Mouse (Mus musculus): ENCODE measurements around the gene Zfp91. TPM values are rescaled to one million over a fixed set of nuclear protein-coding genes. Genes with fewer than 3 reads are reported as not detected.
"Not testable (repeated sequence)": the region's sequence is repeated elsewhere in the genome, so short reads cannot be mapped to it uniquely, and the experiment has no call there.

Gene Zfp91
- polyA plus RNA-seq, 1 experiment from 2014 or later, result 22.1 TPM

GRCm38 (mm10) chr19:12721596-12721995 lies 74.3 kb downstream of the Zfp91 start:
- H3K9me3 ChIP-seq; H3K27me3 ChIP-seq; H3K36me3 ChIP-seq (replicated peaks); H3K27ac ChIP-seq; H3K9ac ChIP-seq; ATAC-seq (ENCODE audit: low FRiP score); H3K4me2 ChIP-seq; H3K4me3 ChIP-seq (replicated peaks); H3K4me1 ChIP-seq: not testable (repeated sequence)
- 94% methylated on average over 7 of the region's 7 CpGs for WGBS

DNA sequence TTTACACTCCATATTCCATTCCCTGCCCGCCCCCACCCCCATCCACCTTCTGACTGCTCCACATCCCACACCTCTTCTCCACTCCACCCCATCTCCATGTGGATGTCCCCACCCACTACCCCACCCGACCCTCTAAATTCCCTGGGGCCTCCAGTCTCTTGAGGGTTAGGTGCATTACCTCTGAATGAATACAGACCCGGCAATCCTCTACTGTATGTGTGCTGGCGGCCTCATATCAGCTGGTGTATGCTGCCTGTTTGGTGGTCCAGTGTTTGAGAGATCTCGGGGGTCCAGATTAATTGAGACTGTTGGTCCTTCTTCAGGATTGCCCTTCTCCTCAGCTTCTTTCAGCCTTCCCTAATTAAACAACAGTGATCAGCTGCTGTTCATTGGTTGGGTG lies 75.0 kb downstream of the Zfp91 start:
- not testable (repeated sequence) for H3K4me3 ChIP-seq (replicated peaks); H3K27ac ChIP-seq; H3K9ac ChIP-seq; H3K4me1 ChIP-seq; H3K36me3 ChIP-seq (replicated peaks); H3K27me3 ChIP-seq; ATAC-seq (ENCODE audit: low FRiP score); H3K9me3 ChIP-seq; H3K4me2 ChIP-seq
- 96% methylated on average over 5 of the region's 5 CpGs for WGBS

DNA sequence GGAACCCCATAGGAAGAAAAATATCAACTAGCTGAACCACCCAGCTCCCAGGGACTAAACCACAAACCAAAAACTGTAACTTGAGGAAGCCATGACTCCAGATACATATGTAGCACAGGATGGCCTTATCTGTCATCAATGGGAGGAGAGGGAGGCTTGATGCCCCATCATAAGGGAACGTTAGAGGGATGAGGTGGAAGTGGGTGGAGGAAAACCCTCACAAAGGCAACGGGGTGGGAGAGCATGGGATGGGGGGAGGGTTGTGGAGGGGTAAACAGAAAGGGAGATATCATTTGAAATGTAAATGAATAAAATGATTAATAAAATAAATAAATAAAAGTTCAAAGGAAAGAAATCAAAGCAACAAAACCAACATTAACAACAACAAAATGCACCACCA lies 75.5 kb downstream of the Zfp91 start:
- Histone ChIP-seq H3K27ac (no peak overlapping the region), H3K9ac (no peak overlapping the region), H3K36me3 (replicated peaks) (no peaks in the 10 kb centered on the region), H3K4me2 (no peak overlapping the region), H3K27me3 (no peaks in the 10 kb centered on the region), H3K4me1 (no peaks in the 10 kb centered on the region), H3K9me3 (no peaks in the 10 kb centered on the region), H3K4me3 (replicated peaks) (no peak overlapping the region)
- WGBS, result 61% methylated on average over 2 of the region's 2 CpGs
- no peak for ATAC-seq (ENCODE audit: low FRiP score)

DNA sequence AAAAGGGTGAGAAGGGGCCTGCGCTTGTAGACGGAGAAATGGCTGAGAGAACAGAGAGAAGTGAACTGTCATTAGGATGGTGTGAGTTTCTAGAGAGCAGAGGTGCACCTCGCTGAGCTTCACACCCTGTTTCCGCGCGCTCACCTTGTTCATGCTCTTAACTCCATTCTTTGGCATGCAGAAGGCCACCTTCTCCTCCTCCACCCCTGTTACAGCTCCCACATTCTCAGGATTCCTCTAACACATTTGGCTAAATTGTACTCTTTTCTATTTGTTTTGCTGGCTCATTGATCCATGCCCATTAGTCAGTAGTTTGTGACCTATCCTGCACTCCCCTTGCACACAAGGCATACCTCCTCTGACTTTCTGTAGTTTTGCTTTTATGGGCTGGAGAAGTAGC lies 76.7 kb downstream of the Zfp91 start:
- Histone ChIP-seq H3K27me3 (no peaks in the 10 kb centered on the region), H3K4me2 (no peak overlapping the region), H3K36me3 (replicated peaks) (no peaks in the 10 kb centered on the region), H3K4me1 (no peaks in the 10 kb centered on the region), H3K4me3 (replicated peaks) (no peak overlapping the region), H3K9ac (no peak overlapping the region), H3K27ac (no peak overlapping the region), H3K9me3 (no peaks in the 10 kb centered on the region)
- no peak for ATAC-seq (ENCODE audit: low FRiP score)
- WGBS, result 79% methylated on average over 6 of the region's 6 CpGs

Other genes starting within 250 kb of the Zfp91 start
- gene Gm4952, start 196.2 kb downstream of the Zfp91 start, polyA plus RNA-seq (2016; fragmentation: Nextera tagmentation; extraction: Ambion mirVana), result not detected in 2 replicates
- gene Glyat, start 162.8 kb downstream of the Zfp91 start, polyA plus RNA-seq (2016; fragmentation: Nextera tagmentation; extraction: Ambion mirVana), result not detected in 2 replicates
- not detected in 2 replicates for gene Olfr1442, start 125.7 kb downstream of the Zfp91 start, polyA plus RNA-seq (2016; fragmentation: Nextera tagmentation; extraction: Ambion mirVana)
- not detected in 2 replicates for gene Olfr1443, start 118.0 kb downstream of the Zfp91 start, polyA plus RNA-seq (2016; fragmentation: Nextera tagmentation; extraction: Ambion mirVana)
- not detected in 2 replicates for gene Keg1, start 100.3 kb downstream of the Zfp91 start, polyA plus RNA-seq (2016; fragmentation: Nextera tagmentation; extraction: Ambion mirVana)
- gene Cntf, start 30.5 kb downstream of the Zfp91 start, polyA plus RNA-seq (2016; fragmentation: Nextera tagmentation; extraction: Ambion mirVana), result 1.8 and 2.2 TPM in 2 replicates
- 0.87 and 1.1 TPM in 2 replicates for gene Lpxn, start 67 bp upstream of the Zfp91 start, polyA plus RNA-seq (2016; fragmentation: Nextera tagmentation; extraction: Ambion mirVana)
- not detected in 2 replicates for gene Gm5244, start 50.6 kb upstream of the Zfp91 start, polyA plus RNA-seq (2016; fragmentation: Nextera tagmentation; extraction: Ambion mirVana)
- gene Olfr1444, start 61.2 kb upstream of the Zfp91 start, polyA plus RNA-seq (2016; fragmentation: Nextera tagmentation; extraction: Ambion mirVana), result not detected in 2 replicates
- not detected in 2 replicates for gene Olfr1445, start 87.7 kb upstream of the Zfp91 start, polyA plus RNA-seq (2016; fragmentation: Nextera tagmentation; extraction: Ambion mirVana)
- not detected in 2 replicates for gene Olfr1446, start 97.4 kb upstream of the Zfp91 start, polyA plus RNA-seq (2016; fragmentation: Nextera tagmentation; extraction: Ambion mirVana)
- gene Olfr1447, start 107.6 kb upstream of the Zfp91 start, polyA plus RNA-seq (2016; fragmentation: Nextera tagmentation; extraction: Ambion mirVana), result not detected in 2 replicates
- not detected in 2 replicates for gene Olfr1448, start 128.3 kb upstream of the Zfp91 start, polyA plus RNA-seq (2016; fragmentation: Nextera tagmentation; extraction: Ambion mirVana)
- not detected in 2 replicates for gene Olfr1449, start 134.7 kb upstream of the Zfp91 start, polyA plus RNA-seq (2016; fragmentation: Nextera tagmentation; extraction: Ambion mirVana)
- gene Olfr1450, start 154.1 kb upstream of the Zfp91 start, polyA plus RNA-seq (2016; fragmentation: Nextera tagmentation; extraction: Ambion mirVana), result not detected in 2 replicates
- not detected in 2 replicates for gene Olfr1451, start 198.9 kb upstream of the Zfp91 start, polyA plus RNA-seq (2016; fragmentation: Nextera tagmentation; extraction: Ambion mirVana)
- not detected in 2 replicates for gene Olfr1453, start 232.2 kb upstream of the Zfp91 start, polyA plus RNA-seq (2016; fragmentation: Nextera tagmentation; extraction: Ambion mirVana)